Mouse (Mus musculus): ENCODE measurements around the gene Cep72. TPM values are rescaled to one million over a fixed set of nuclear protein-coding genes. Genes with fewer than 3 reads are reported as not detected.

The Cep72 gene
- polyA plus RNA-seq (2015; fragmentation: Nextera tagmentation; extraction: Ambion mirVana): 14.1 and 15.2 TPM in 2 replicates

- Histone ChIP-seq H3K27ac (peak within 1 kb of the TSS; percentile 89), H3K9me3 (no peaks in the 10 kb centered on the region), H3K27me3 (replicated peaks) (no peaks in the 10 kb centered on the region; the same call in 1 of the 2 replicates), H3K9ac (peak within 1 kb of the TSS; percentile 90), H3K4me2 (replicated peaks) (peak within 1 kb of the TSS; percentile 77), H3K4me1 (replicated peaks) (no peaks in the 10 kb centered on the region), H3K4me3 (replicated peaks) (peak within 1 kb of the TSS; percentile 85), H3K36me3 (peaks cover 5% of the 10 kb centered on the region; the same call in 1 of the 2 replicates)
- WGBS: 3% methylated on average over 48 of the region's 48 CpGs
- ATAC-seq: peak; percentile 99
These were observed at the start of gene Cep72 for GRCm38 (mm10) chr13:74061613-74062377. Gene Cep72, minus strand, starts transcription at chr13:74062299.

GRCm38 (mm10) chr13:74107410-74107809, 45.3 kb upstream of the Cep72 start:
- Histone ChIP-seq H3K27me3 (replicated peaks) (no peaks in the 10 kb centered on the region), H3K9me3 (no peaks in the 10 kb centered on the region), H3K9ac (no peak overlapping the region), H3K36me3 (no peaks in the 10 kb centered on the region), H3K27ac (no peak overlapping the region), H3K4me2 (replicated peaks) (no peak overlapping the region), H3K4me1 (replicated peaks) (no peaks in the 10 kb centered on the region; the same call in 1 of the 2 replicates), H3K4me3 (replicated peaks) (no peak overlapping the region)
- ATAC-seq: no peak
- 86% methylated on average over 2 of the region's 2 CpGs for WGBS

GRCm38 (mm10) chr13:74104417-74104816, 42.3 kb upstream of the Cep72 start:
- H3K4me2 ChIP-seq (replicated peaks): no peak overlapping the region
- no peaks in the 10 kb centered on the region for H3K36me3 ChIP-seq
- H3K9ac ChIP-seq: no peak overlapping the region
- H3K27me3 ChIP-seq (replicated peaks): no peaks in the 10 kb centered on the region
- H3K4me1 ChIP-seq (replicated peaks): no peaks in the 10 kb centered on the region; the same call in 1 of the 2 replicates
- WGBS: 69% methylated on average over 7 of the region's 7 CpGs
- H3K9me3 ChIP-seq: no peaks in the 10 kb centered on the region
- no peak overlapping the region for H3K4me3 ChIP-seq (replicated peaks)
- ATAC-seq: peak; percentile 59
- peak overlapping the region; percentile 34 for H3K27ac ChIP-seq

GRCm38 (mm10) chr13:74102831-74103582, 40.9 kb upstream of the Cep72 start:
- Histone ChIP-seq H3K27ac (peak overlapping the region; percentile 76; the same call in 1 of the 2 replicates), H3K27me3 (replicated peaks) (no peaks in the 10 kb centered on the region), H3K9me3 (no peaks in the 10 kb centered on the region), H3K4me3 (replicated peaks) (no peak overlapping the region), H3K4me1 (replicated peaks) (no peaks in the 10 kb centered on the region; the same call in 1 of the 2 replicates), H3K9ac (no peak overlapping the region), H3K4me2 (replicated peaks) (no peak overlapping the region), H3K36me3 (no peaks in the 10 kb centered on the region)
- 81% methylated on average over 4 of the region's 4 CpGs for WGBS
- no peak for ATAC-seq

GRCm38 (mm10) chr13:74102108-74102830, 40.2 kb upstream of the Cep72 start:
- ATAC-seq: peak; percentile 87
- H3K27ac ChIP-seq: peak overlapping the region; percentile 76
- no peak overlapping the region for H3K9ac ChIP-seq
- no peaks in the 10 kb centered on the region for H3K27me3 ChIP-seq (replicated peaks)
- H3K4me1 ChIP-seq (replicated peaks): no peaks in the 10 kb centered on the region; the same call in 1 of the 2 replicates
- H3K4me2 ChIP-seq (replicated peaks): no peak overlapping the region
- no peaks in the 10 kb centered on the region for H3K36me3 ChIP-seq
- H3K9me3 ChIP-seq: no peaks in the 10 kb centered on the region
- H3K4me3 ChIP-seq (replicated peaks): no peak overlapping the region
- WGBS: 54% methylated on average over 8 of the region's 8 CpGs

- H3K4me3 ChIP-seq (replicated peaks): no peak overlapping the region
- WGBS: 69% methylated on average over 6 of the region's 6 CpGs
- no peaks in the 10 kb centered on the region for H3K9me3 ChIP-seq
- ATAC-seq: peak; percentile 37
- no peak overlapping the region; the same call in 1 of the 2 replicates for H3K4me2 ChIP-seq (replicated peaks)
- no peaks in the 10 kb centered on the region for H3K27me3 ChIP-seq (replicated peaks)
- H3K36me3 ChIP-seq: no peaks in the 10 kb centered on the region
- H3K4me1 ChIP-seq (replicated peaks): no peaks in the 10 kb centered on the region
- H3K27ac ChIP-seq: no peak overlapping the region
- no peak overlapping the region for H3K9ac ChIP-seq
These were observed 36.8 kb upstream of the Cep72 start for GRCm38 (mm10) chr13:74098913-74099312.

- Histone ChIP-seq H3K27ac (no peak overlapping the region), H3K36me3 (no peaks in the 10 kb centered on the region), H3K27me3 (replicated peaks) (no peaks in the 10 kb centered on the region), H3K9ac (no peak overlapping the region), H3K9me3 (no peaks in the 10 kb centered on the region), H3K4me1 (replicated peaks) (no peaks in the 10 kb centered on the region), H3K4me3 (replicated peaks) (no peak overlapping the region), H3K4me2 (replicated peaks) (no peak overlapping the region)
- ATAC-seq: peak; percentile 73
- WGBS: 51% methylated on average over 2 of the region's 2 CpGs
These were observed 34.7 kb upstream of the Cep72 start for GRCm38 (mm10) chr13:74096715-74097363.

GRCm38 (mm10) chr13:74095936-74096335, 33.8 kb upstream of the Cep72 start:
- no peaks in the 10 kb centered on the region for H3K27me3 ChIP-seq (replicated peaks)
- H3K9me3 ChIP-seq: no peaks in the 10 kb centered on the region
- WGBS: 61% methylated on average over 2 of the region's 2 CpGs
- H3K9ac ChIP-seq: no peak overlapping the region
- H3K27ac ChIP-seq: no peak overlapping the region
- no peaks in the 10 kb centered on the region for H3K36me3 ChIP-seq
- no peak overlapping the region for H3K4me2 ChIP-seq (replicated peaks)
- H3K4me1 ChIP-seq (replicated peaks): no peaks in the 10 kb centered on the region
- ATAC-seq: no peak
- H3K4me3 ChIP-seq (replicated peaks): no peak overlapping the region

GRCm38 (mm10) chr13:74090265-74090664, 28.2 kb upstream of the Cep72 start:
- 69% methylated on average over 3 of the region's 3 CpGs for WGBS

GRCm38 (mm10) chr13:74073369-74073768, 11.3 kb upstream of the Cep72 start:
- peak; percentile 63; the same call in 1 of the 2 replicates for ATAC-seq
- no peak overlapping the region for H3K4me3 ChIP-seq (replicated peaks)
- no peak overlapping the region for H3K9ac ChIP-seq
- H3K9me3 ChIP-seq: no peaks in the 10 kb centered on the region
- H3K4me1 ChIP-seq (replicated peaks): no peaks in the 10 kb centered on the region
- no peaks in the 10 kb centered on the region for H3K27me3 ChIP-seq (replicated peaks)
- no peak overlapping the region for H3K27ac ChIP-seq
- 74% methylated on average over 7 of the region's 7 CpGs for WGBS
- no peak overlapping the region for H3K4me2 ChIP-seq (replicated peaks)
- no peaks in the 10 kb centered on the region for H3K36me3 ChIP-seq

More at GRCm38 (mm10) chr13:74090265-74090664, 28.2 kb upstream of the Cep72 start:
- no peaks in the 10 kb centered on the region for H3K4me1 ChIP-seq (replicated peaks)
- no peaks in the 10 kb centered on the region for H3K9me3 ChIP-seq
- H3K4me3 ChIP-seq (replicated peaks): no peak overlapping the region
- no peak overlapping the region for H3K4me2 ChIP-seq (replicated peaks)
- H3K36me3 ChIP-seq: no peaks in the 10 kb centered on the region
- no peak overlapping the region for H3K9ac ChIP-seq
- no peak overlapping the region for H3K27ac ChIP-seq
- ATAC-seq: no peak
- no peaks in the 10 kb centered on the region for H3K27me3 ChIP-seq (replicated peaks)

GRCm38 (mm10) chr13:74071714-74072113, 9.6 kb upstream of the Cep72 start:
- 65% methylated on average over 3 of the region's 3 CpGs for WGBS
- H3K9me3 ChIP-seq: no peaks in the 10 kb centered on the region
- no peak overlapping the region for H3K27ac ChIP-seq
- no peaks in the 10 kb centered on the region for H3K4me1 ChIP-seq (replicated peaks)
- H3K27me3 ChIP-seq (replicated peaks): no peaks in the 10 kb centered on the region; the same call in 1 of the 2 replicates
- no peak overlapping the region for H3K9ac ChIP-seq
- H3K36me3 ChIP-seq: no peaks in the 10 kb centered on the region
- ATAC-seq: peak; percentile 80
- H3K4me2 ChIP-seq (replicated peaks): no peak overlapping the region
- no peak overlapping the region for H3K4me3 ChIP-seq (replicated peaks)
